8 mouse cellular contexts compared by ENCODE assay signal in genomic region chr13:39183715-39184179, GRCm38 (mm10).
DNase-seq lines count a peak whose midpoint lies in the region; ATAC-seq and TF ChIP-seq lines count a peak whose summit lies in the region.

No protein-coding gene starts in this region.

- peak; percentile 80 for TF ChIP-seq CTCF in layer of hippocampus, adult 2 months (conservative IDR thresholded peaks at IDR 0.05)

- H3K4me3 ChIP-seq in layer of hippocampus, adult 2 months: no peak overlapping the region

- H3K27ac ChIP-seq in layer of hippocampus, adult 2 months: no peak overlapping the region

- ATAC-seq in megakaryocyte, adult 5-6 weeks (ENCODE audit: poor library complexity, severe bottlenecking): no peak
- ATAC-seq in granulocyte monocyte progenitor cell, adult 5-6 weeks (replicated peaks; ENCODE audit: poor library complexity, severe bottlenecking): no peak

- DNase-seq in kidney, postnatal 10 days: peak; percentile 50
- DNase-seq in kidney, adult 11 months: no peak
- peak; percentile 78 for DNase-seq in adipocyte (ENCODE audit: low spot score)
- peak; percentile 10 to 20 for DNase-seq in cerebellum, postnatal 4 days (ENCODE audit: low spot score in 2 of 2)
- DNase-seq in layer of hippocampus, adult 2 months (ENCODE audit: low spot score in 2 of 2): peak; percentile 6 to 30
- no peak for DNase-seq in c-Kit-positive CD71-positive TER-119-positive erythroid progenitor cells, embryonic 14.5 days (ENCODE audit: low spot score)

Comparison
In these comparisons a context has a peak if more than half of its experiments do, and no peak if none do; other contexts are left out.
1. DNase-seq: peak in kidney, postnatal 10 days (single experiment), adipocyte (single experiment), cerebellum, postnatal 4 days (2 of 2) and layer of hippocampus, adult 2 months (2 of 2); none in kidney, adult 11 months (single experiment) and c-Kit-positive CD71-positive TER-119-positive erythroid progenitor cells, embryonic 14.5 days (single experiment).